Mouse (Mus musculus): ENCODE data around the gene Pced1a.

DNA sequence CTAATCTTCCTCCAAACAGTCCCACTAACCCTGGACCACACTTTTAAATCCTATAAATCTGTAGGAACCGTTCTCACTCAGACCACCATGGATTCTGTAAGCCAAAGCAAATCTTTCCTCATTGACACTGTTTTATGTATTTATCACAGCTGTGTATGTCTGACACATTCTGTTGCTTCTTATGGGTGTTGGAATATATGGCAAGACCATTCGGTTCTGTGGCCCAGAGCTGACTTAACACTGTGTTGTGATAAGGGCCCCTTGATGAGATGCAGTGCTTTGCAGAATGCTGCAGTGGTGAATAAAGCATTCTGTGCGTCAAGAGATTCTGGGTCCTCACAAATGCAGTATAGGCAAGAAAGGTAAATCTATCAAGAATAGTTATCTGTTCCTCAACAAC is 7.7 kb upstream of the Pced1a start:
- TF ChIP-seq CTCF (IDR thresholded peaks at IDR 0.05; ENCODE audit: low read depth, low read length), result no peak
- TF ChIP-seq POLR2A (IDR thresholded peaks at IDR 0.05; ENCODE audit: extremely low read depth, insufficient read depth, low read length), result no peak

Measured in liver, adult 2 months (tissue).